Mouse (Mus musculus) spleen, adult 2 months (tissue): Measurements from ENCODE around the gene Prap1.

ENCODE experiments used
- CTCF ChIP-seq: fragments of 200-500 bp; IDR thresholded peaks from 2 replicates; pipeline ENCODE4 v1.5.1; 2011; ENCODE audit warnings: mild to moderate bottlenecking, inconsistent platforms; ENCODE audit not compliant: insufficient read depth, insufficient read length, insufficient replicate concordance; ENCODE audit errors: extremely low read depth
- POLR2A ChIP-seq: fragments of 200-500 bp; IDR thresholded peaks from 2 replicates; pipeline ENCODE4 v1.6.1; 2011; ENCODE audit warnings: low read depth, low read length, inconsistent platforms

- TF ChIP-seq CTCF = no peak
- TF ChIP-seq POLR2A = no peak
Measured at GRCm38 (mm10) chr7:140115583-140116328, 22.6 kb downstream of the Prap1 start, which contains the start of gene Paox.
